Mouse (Mus musculus): Measurements from ENCODE around the gene Hes2. TPM values are rescaled to one million over a fixed set of nuclear protein-coding genes. Genes with fewer than 3 reads are reported as not detected.

Gene Hes2
- polyA plus RNA-seq, 2 experiments = 0.01 to 0.05 TPM

DNA sequence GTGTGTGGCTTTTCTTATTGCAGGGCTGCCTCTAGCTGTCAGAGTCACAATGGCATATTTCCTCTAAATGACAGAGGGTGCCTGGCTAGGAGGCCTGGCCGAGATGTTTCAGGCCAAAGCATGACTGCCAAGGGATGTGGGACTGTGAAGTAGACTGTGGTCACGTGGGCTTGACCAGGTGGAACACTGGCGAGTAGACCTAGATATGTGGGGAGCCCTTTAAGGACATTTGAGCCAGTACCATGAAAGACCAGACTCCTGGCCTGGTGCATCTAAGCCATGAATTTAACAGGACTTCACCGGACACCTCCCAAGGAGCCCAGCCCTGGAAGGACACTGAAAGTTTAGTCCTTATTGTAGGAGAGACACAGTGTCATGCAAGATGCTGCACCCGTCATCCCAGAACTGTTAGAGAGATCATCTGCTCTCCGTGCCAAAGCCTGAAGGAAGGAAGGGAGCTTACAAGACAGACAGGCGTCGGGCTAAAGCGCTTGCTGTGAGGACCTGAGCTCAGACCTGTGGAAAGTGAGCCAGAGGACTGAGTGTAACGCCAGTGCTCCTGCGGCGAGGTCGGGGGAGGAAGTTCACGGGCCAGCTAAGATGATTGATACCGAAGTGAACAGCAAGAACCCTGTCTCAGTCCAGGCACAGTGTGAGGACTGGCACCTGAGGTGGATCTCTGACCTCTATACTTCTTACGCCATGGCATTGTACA is 21.4 kb downstream of the Hes2 start:
- Histone ChIP-seq H3K4me1 (replicated peaks; ENCODE audit: control insufficient read depth in 2 of 2, insufficient read depth in 2 of 2, low read length in 1 of 2) (peaks cover 14 to 16% of the 10 kb centered on the region in 2 experiments), H3K9ac (replicated peaks) (no peak overlapping the region), H3K27me3 (ENCODE audit: control insufficient read depth, insufficient read depth, low read length) (peaks cover 7% of the 10 kb centered on the region; the same call in 1 of the 2 replicates), H3K27ac (no peak overlapping the region), H3K36me3 (replicated peaks; ENCODE audit: control insufficient read depth, insufficient read depth, low read depth) (no peaks in the 10 kb centered on the region), H3K4me2 (ENCODE audit: low read depth) (no peak overlapping the region), H3K4me3 (ENCODE audit: insufficient read depth in 1 of 2, low read depth in 2 of 2, low read length in 2 of 2) (no peak overlapping the region), H3K9me3 (ENCODE audit: control insufficient read depth, low read length) (no peaks in the 10 kb centered on the region)
- DNase-seq (ENCODE audit: low read depth in 3 of 3, low spot score in 3 of 3) = no peak
- TF ChIP-seq CTCF (IDR thresholded peaks at IDR 0.05; ENCODE audit: low read depth) (no peak), EP300 (IDR thresholded peaks at IDR 0.05; ENCODE audit: low read depth) (no peak)
- no peak for ATAC-seq (ENCODE audit: insufficient read depth)
- 60% methylated on average over 16 of the region's 16 CpGs for WGBS (ENCODE audit: insufficient replicate concordance)

DNA sequence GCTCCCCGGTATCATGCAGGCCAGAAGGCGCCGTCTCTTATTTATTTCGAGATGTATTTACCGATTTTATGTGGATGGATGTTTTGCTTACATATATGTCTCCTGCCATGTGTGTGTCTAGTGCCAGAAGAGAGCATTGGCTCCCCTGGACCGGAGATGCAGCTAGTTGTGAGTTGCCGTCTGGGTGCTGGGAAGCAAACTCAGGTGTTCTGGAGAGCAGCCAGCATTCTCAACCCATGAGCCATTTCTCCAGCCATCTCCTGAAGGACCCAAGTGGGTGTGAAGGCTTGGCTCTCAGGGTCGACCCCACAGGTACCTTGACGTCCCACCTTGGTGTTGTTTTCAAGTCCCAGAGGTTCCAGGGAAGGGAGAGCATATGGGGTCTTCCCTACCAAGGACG is 23.5 kb downstream of the Hes2 start:
- Histone ChIP-seq H3K27ac (no peak overlapping the region), H3K4me2 (ENCODE audit: low read depth) (no peak overlapping the region), H3K9me3 (ENCODE audit: control insufficient read depth, low read length) (no peaks in the 10 kb centered on the region), H3K4me3 (ENCODE audit: insufficient read depth in 1 of 2, low read depth in 2 of 2, low read length in 2 of 2) (no peak overlapping the region), H3K36me3 (replicated peaks; ENCODE audit: control insufficient read depth, insufficient read depth, low read depth) (no peaks in the 10 kb centered on the region), H3K4me1 (replicated peaks; ENCODE audit: control insufficient read depth in 2 of 2, insufficient read depth in 2 of 2, low read length in 1 of 2) (peaks cover 29% of the 10 kb centered on the region in 2 experiments), H3K9ac (replicated peaks) (no peak overlapping the region), H3K27me3 (ENCODE audit: control insufficient read depth, insufficient read depth, low read length) (peaks cover 7% of the 10 kb centered on the region; the same call in 1 of the 2 replicates)
- WGBS (ENCODE audit: insufficient replicate concordance) = 73% methylated on average over 10 of the region's 10 CpGs
- DNase-seq (ENCODE audit: low read depth in 3 of 3, low spot score in 3 of 3) = no peak
- TF ChIP-seq CTCF (IDR thresholded peaks at IDR 0.05; ENCODE audit: low read depth) (no peak), EP300 (IDR thresholded peaks at IDR 0.05; ENCODE audit: low read depth) (no peak)
- no peak for ATAC-seq (ENCODE audit: insufficient read depth)

DNA sequence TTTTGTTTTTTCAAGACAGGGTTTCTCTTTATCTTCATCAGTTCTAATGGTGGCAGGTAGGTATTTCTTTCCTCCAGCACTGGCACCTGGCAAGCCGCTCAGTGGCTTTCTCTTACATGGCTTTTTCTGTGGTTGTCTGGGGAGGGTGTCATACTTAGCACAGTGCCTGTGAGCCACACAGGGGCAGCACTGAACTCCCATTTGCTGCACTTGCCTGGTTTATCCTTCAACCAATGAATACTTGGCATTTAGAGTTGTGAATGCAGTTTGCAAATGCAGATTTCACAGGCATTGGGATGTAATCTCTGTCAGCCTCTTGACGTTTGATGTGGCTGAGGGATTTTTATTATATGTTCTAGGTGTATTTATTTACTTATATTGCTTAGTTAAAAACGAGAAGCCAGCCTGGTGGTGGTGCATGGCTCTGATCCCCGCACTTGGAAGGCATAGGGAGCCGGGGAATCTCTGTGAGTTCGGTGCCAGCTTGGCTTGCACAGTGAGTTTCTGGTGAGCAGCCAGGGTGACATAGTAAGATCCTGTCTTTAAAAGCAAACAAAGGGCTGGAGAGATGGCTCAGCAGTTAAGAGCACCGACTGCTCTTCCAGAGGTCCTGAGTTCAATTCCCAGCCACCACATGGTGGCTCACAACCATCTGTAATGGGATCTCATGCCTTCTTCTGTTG is 25.8 kb downstream of the Hes2 start:
- Histone ChIP-seq H3K27ac (no peak overlapping the region), H3K36me3 (replicated peaks; ENCODE audit: control insufficient read depth, insufficient read depth, low read depth) (no peaks in the 10 kb centered on the region), H3K27me3 (ENCODE audit: control insufficient read depth, insufficient read depth, low read length) (peaks cover under 1% of the 10 kb centered on the region; the same call in 1 of the 2 replicates), H3K4me2 (ENCODE audit: low read depth) (no peak overlapping the region), H3K9me3 (ENCODE audit: control insufficient read depth, low read length) (no peaks in the 10 kb centered on the region), H3K9ac (replicated peaks) (no peak overlapping the region), H3K4me1 (replicated peaks; ENCODE audit: control insufficient read depth in 2 of 2, insufficient read depth in 2 of 2, low read length in 1 of 2) (peaks cover 20 to 25% of the 10 kb centered on the region in 2 experiments), H3K4me3 (ENCODE audit: insufficient read depth in 1 of 2, low read depth in 2 of 2, low read length in 2 of 2) (no peak overlapping the region)
- DNase-seq (ENCODE audit: low read depth in 3 of 3, low spot score in 3 of 3) (no peak), ATAC-seq (ENCODE audit: insufficient read depth) (no peak)
- peak; percentile 41 for TF ChIP-seq CTCF (IDR thresholded peaks at IDR 0.05; ENCODE audit: low read depth)
- no peak for TF ChIP-seq EP300 (IDR thresholded peaks at IDR 0.05; ENCODE audit: low read depth)
- 63% methylated on average over 7 of the region's 7 CpGs for WGBS (ENCODE audit: insufficient replicate concordance)

DNA sequence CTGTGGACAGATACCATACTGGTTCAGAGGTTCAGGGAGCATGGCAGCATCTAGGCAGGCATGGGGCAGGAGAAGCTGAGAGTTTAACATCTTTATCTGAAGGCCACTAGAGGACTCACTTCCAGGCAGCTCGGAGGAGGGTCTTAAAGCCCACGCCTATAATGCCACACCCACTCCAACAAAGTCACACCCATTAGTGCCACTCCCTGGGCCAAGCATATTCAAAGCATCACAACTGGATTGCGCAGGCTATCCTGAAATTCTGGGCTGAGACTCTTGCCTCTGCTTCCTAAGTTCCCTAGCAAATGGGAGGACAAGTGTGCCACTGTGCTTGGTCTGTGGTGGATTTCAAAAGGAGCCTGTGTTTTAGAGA is 26.5 kb downstream of the Hes2 start:
- Histone ChIP-seq H3K4me3 (ENCODE audit: insufficient read depth in 1 of 2, low read depth in 2 of 2, low read length in 2 of 2) (no peak overlapping the region), H3K9me3 (ENCODE audit: control insufficient read depth, low read length) (no peaks in the 10 kb centered on the region), H3K4me2 (ENCODE audit: low read depth) (peak overlapping the region; percentile 43), H3K4me1 (replicated peaks; ENCODE audit: control insufficient read depth in 2 of 2, insufficient read depth in 2 of 2, low read length in 1 of 2) (peaks cover 25 to 31% of the 10 kb centered on the region in 2 experiments), H3K27me3 (ENCODE audit: control insufficient read depth, insufficient read depth, low read length) (no peaks in the 10 kb centered on the region), H3K36me3 (replicated peaks; ENCODE audit: control insufficient read depth, insufficient read depth, low read depth) (no peaks in the 10 kb centered on the region), H3K27ac (no peak overlapping the region), H3K9ac (replicated peaks) (no peak overlapping the region)
- 3% methylated on average over 3 of the region's 3 CpGs for WGBS (ENCODE audit: insufficient replicate concordance)
- ATAC-seq (ENCODE audit: insufficient read depth) = peak; percentile 70; the same call in 1 of the 2 replicates
- DNase-seq (ENCODE audit: low read depth in 3 of 3, low spot score in 3 of 3) = peak; percentile 41 to 59 (median 50)
- no peak for TF ChIP-seq EP300 (IDR thresholded peaks at IDR 0.05; ENCODE audit: low read depth)
- TF ChIP-seq CTCF (IDR thresholded peaks at IDR 0.05; ENCODE audit: low read depth) = peak; percentile 52

DNA sequence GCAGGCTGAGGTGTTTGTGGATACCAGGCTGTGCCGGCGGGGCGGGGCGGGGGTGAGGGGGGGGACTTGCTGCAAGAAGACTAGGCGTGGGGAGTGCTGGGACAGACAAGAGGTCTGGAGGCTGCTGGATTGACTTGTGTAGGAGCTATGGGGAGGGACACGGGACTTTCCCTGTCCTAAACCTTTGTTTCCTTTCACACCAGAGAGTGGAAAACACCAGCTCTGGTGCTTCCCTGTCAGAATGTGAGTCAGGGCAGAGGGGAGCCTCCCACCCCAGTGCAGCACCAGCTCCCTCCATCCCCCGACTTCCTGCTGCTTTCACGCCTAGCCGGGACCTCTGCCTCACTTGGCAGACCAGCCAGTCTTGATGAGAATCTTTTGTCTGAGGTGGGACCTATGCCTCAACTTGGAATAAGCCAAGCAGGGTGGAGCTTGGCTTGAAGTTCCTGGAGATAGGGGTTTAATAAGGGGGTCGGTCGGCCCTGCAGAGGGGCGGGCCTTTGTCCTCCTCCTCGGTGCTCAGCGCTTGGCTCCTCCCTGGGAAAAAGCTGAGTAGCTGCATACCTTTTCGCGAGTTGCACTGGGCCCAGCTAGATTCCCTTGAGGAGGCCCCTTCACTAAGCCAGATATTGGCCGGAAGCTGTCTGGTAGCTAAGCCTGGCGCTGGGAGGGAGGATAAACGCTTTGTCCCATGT is 27.0 kb downstream of the Hes2 start:
- Histone ChIP-seq H3K27ac (no peak overlapping the region), H3K4me1 (replicated peaks; ENCODE audit: control insufficient read depth in 2 of 2, insufficient read depth in 2 of 2, low read length in 1 of 2) (peaks cover 26 to 36% of the 10 kb centered on the region in 2 experiments), H3K9me3 (ENCODE audit: control insufficient read depth, low read length) (no peaks in the 10 kb centered on the region), H3K9ac (replicated peaks) (no peak overlapping the region), H3K27me3 (ENCODE audit: control insufficient read depth, insufficient read depth, low read length) (no peaks in the 10 kb centered on the region), H3K4me3 (ENCODE audit: insufficient read depth in 1 of 2, low read depth in 2 of 2, low read length in 2 of 2) (no peak overlapping the region), H3K36me3 (replicated peaks; ENCODE audit: control insufficient read depth, insufficient read depth, low read depth) (no peaks in the 10 kb centered on the region), H3K4me2 (ENCODE audit: low read depth) (peak overlapping the region; percentile 43)
- TF ChIP-seq CTCF (IDR thresholded peaks at IDR 0.05; ENCODE audit: low read depth) = no peak
- TF ChIP-seq EP300 (IDR thresholded peaks at IDR 0.05; ENCODE audit: low read depth) = no peak
- DNase-seq (ENCODE audit: low read depth in 3 of 3, low spot score in 3 of 3) = no peak
- peak; percentile 34; the same call in 1 of the 2 replicates for ATAC-seq (ENCODE audit: insufficient read depth)
- WGBS (ENCODE audit: insufficient replicate concordance) = 9% methylated on average over 19 of the region's 19 CpGs
